Mouse (Mus musculus) myocyte (in vitro differentiated cells): ENCODE data around the gene Mstn.

Experiments
- MYOD1 ChIP-seq, 3 experiments: IDR thresholded peaks; one replicate each; pipeline ENCODE4 v1.6.1; 2011; ENCODE audit warnings: control low read depth in 2 of 3, low read depth in 2 of 3, mild to moderate bottlenecking in 2 of 3, moderate library complexity in 1 of 3; ENCODE audit not compliant: insufficient read length in 2 of 3, control insufficient read depth in 1 of 3
- TCF3 ChIP-seq: IDR thresholded peaks from one replicate; pipeline ENCODE4 v1.6.1; 2011; ENCODE audit warnings: low read depth, control low read depth; ENCODE audit not compliant: insufficient read length
- USF1 ChIP-seq: IDR thresholded peaks from one replicate; pipeline ENCODE4 v1.6.1; 2011; ENCODE audit warnings: low read depth, mild to moderate bottlenecking, control low read depth, moderate library complexity

- TF ChIP-seq TCF3 (no peak), MYOD1 (IDR thresholded peaks at IDR 0.05; ENCODE audit: control insufficient read depth in 1 of 3, insufficient read length in 2 of 3, low read depth in 2 of 3) (no peak), USF1 (no peak)
Measured at GRCm38 (mm10) chr1:53053087-53054022, 8.1 kb upstream of the Mstn start.
